Mouse (Mus musculus): ENCODE data around the gene Pax2. TPM values are rescaled to one million over a fixed set of nuclear protein-coding genes. Genes with fewer than 3 reads are reported as not detected.

The Pax2 gene
- polyA plus RNA-seq, 1 experiment from 2014 or later = 0.20 TPM

- H3K4me3 ChIP-seq = 0 out of 2 replicates have a peak overlapping the region, but pooled peaks have one; percentile 8
- peak overlapping the region; percentile 75 for H3K27ac ChIP-seq
- no peak for DNase-seq (ENCODE audit: low spot score)
- WGBS = 24% methylated on average over 3 of the region's 3 CpGs
- peaks cover 86% of the 10 kb centered on the region for H3K27me3 ChIP-seq (ENCODE audit: low read depth, poor library complexity, severe bottlenecking)
- H3K36me3 ChIP-seq = no peaks in the 10 kb centered on the region
- H3K4me1 ChIP-seq = peaks cover 71% of the 10 kb centered on the region
- no peaks in the 10 kb centered on the region for H3K9me3 ChIP-seq (replicated peaks)
These were observed 128.5 kb downstream of the Pax2 start for GRCm38 (mm10) chr19:44884331-44884730.

DNA sequence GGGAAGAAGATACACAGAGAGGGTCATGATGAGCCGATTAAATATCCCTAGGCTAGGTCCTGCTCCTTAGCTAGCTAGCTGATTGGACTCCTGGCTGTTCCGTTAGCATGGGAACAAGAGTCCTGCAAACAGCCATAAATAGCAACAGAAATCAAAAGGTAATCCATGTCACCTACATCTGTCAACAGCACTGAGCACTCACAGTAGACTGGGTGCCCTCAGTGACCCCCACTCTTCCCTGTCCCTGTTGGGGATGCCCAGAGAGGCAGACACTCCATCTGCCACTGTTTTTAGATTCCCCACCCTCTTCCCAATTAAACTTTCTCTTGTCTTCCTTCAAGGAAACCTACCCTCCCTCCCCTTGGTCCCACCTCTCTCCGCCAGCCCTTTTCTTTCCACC is 130.6 kb downstream of the Pax2 start:
- WGBS = 22% methylated on average over 3 of the region's 3 CpGs
- no peaks in the 10 kb centered on the region for H3K9me3 ChIP-seq (replicated peaks)
- peaks cover 77% of the 10 kb centered on the region for H3K4me1 ChIP-seq

More for the DNA sequence above, 130.6 kb downstream of the Pax2 start:
- Histone ChIP-seq H3K27me3 (ENCODE audit: low read depth, poor library complexity, severe bottlenecking) (peaks cover 85% of the 10 kb centered on the region), H3K36me3 (no peaks in the 10 kb centered on the region), H3K4me3 (no peak overlapping the region), H3K27ac (no peak overlapping the region)
- DNase-seq (ENCODE audit: low spot score) = no peak

Small RNA genes lying within 50 kb of the gene (microRNA-seq; reads per million reads assigned to microRNA genes)
- gene Mir6405 = not detected

Other genes starting within 250 kb of the Pax2 start
- gene Sec31b, start 210.2 kb upstream of the Pax2 start, polyA plus RNA-seq (2016; fragmentation: Nextera tagmentation; extraction: Ambion mirVana) = 0.44 and 1.1 TPM in 2 replicates
- gene Gm20538, start 203.2 kb upstream of the Pax2 start, polyA plus RNA-seq (2016; fragmentation: Nextera tagmentation; extraction: Ambion mirVana) = not detected in 2 replicates
- gene Ndufb8, start 200.6 kb upstream of the Pax2 start, polyA plus RNA-seq (2016; fragmentation: Nextera tagmentation; extraction: Ambion mirVana) = 664 and 683 TPM in 2 replicates
- gene Hif1an, start 193.2 kb upstream of the Pax2 start, polyA plus RNA-seq (2016; fragmentation: Nextera tagmentation; extraction: Ambion mirVana) = 51.2 and 54.6 TPM in 2 replicates
- 52.1 and 54.0 TPM in 2 replicates for gene Slf2, start 175.1 kb downstream of the Pax2 start, polyA plus RNA-seq (2016; fragmentation: Nextera tagmentation; extraction: Ambion mirVana)
- 3.4 and 5.4 TPM in 2 replicates for gene Sema4g, start 233.1 kb downstream of the Pax2 start, polyA plus RNA-seq (2016; fragmentation: Nextera tagmentation; extraction: Ambion mirVana)
- gene Twnk, start 249.6 kb downstream of the Pax2 start, polyA plus RNA-seq (2016; fragmentation: Nextera tagmentation; extraction: Ambion mirVana) = 39.2 and 45.4 TPM in 2 replicates

All from limb, embryonic 10.5 days (tissue).